Mouse (Mus musculus): Measurements from ENCODE around the gene Vnn3. TPM values are rescaled to one million over a fixed set of nuclear protein-coding genes. Genes with fewer than 3 reads are reported as not detected.

Vnn3 gene
- polyA plus RNA-seq (2017; shearing (Covaris generic)) = under 1 TPM in 1 of 2 experiments, not detected in 1; 0.17 TPM

DNA sequence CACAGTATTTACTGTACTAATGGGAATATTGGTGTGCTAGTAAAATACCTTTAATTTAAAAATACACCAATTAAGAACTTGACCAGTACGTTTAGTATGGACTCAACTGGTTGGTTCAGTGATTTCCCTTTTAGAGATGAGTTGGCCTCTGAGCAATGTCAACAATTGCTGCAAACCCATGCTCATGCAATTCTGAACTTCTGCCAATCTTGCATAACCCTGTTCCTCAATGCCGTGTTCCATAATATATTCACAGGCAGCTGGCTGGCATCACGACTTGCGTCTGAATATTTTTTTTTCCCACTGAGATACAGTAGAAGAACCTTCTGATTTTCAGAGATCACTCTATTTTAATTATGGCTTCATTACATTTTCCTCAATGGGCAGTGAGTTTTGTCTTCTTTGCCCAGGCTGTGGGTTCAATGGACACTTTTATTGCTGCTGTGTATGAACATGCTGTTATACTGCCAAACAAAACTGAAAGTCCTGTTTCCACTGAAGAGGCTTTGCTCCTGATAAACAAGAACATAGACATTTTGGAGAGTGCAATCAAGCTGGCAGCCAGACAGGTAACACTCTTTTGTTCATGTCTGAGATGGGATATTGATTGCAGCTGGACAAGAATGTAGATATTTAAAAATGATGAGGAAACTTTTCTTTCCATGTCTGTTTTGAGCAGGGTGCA, at the start of gene Vnn3:
Vnn3 (plus strand) TSS at position 235 of the 685 bp plus-strand sequence.
- ATAC-seq = no peak

- ATAC-seq = no peak
Observed at GRCm38 (mm10) chr10:23802911-23803310, 48.4 kb upstream of the Vnn3 start.

- ATAC-seq = no peak
Observed at GRCm38 (mm10) chr10:23804665-23805064, 46.6 kb upstream of the Vnn3 start.

DNA sequence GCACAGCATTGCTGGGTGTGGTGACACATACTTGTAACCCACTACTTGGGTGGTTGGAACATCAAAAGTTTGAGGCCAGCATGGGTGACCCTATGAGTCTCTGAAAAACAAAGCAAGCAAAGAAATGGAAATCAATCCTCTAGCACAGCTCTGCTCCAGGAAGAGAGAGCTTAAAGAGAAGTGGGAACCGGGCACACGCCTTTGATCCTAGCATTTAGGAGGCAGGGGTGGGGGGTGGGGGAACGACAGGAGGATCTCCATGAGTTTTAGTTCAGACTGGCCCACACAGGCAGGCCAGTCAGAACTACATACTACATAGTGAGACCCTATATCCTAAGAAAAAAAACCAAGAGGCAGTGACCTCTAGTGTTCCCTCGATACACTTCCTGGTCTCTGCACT, 45.1 kb upstream of the Vnn3 start:
- no peak for ATAC-seq

DNA sequence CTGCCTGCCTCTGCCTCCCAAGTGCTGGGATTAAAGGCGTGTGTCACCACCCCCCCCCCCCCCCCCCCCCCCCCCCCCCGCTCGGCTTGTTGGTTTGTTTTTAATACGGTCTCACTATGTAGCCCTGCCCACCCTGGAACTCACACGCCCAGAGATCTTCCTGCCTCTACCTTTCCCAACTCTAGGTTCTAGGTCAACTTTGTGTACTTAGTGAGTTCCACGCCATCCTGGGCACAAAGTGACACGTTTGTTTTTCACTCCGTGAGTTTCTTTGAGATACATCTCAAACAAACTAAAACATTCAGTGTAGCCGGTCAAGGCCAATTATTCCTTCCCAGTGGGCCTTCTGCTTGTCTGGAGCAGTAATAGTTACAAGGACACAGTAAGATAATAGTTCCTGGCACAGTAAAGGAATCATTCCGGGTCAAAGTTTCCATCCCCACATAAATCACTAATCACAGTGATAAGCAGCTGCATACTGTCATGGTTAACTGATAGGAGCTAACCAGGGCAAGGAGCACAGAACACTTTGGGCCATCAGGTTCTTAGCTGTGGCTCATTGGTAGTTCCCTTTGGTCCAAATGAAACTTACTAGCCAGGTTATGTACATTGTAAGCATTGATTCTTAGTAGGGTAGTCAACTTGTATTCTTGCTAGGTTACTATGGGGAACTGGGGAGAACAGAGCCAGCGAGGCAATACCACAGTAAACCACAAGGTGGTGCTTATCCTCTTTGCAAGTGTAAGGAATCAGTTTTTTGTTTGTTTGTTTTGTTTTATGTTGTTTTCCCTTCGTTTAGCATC, 39.4 kb upstream of the Vnn3 start:
- ATAC-seq = peak; percentile 80

DNA sequence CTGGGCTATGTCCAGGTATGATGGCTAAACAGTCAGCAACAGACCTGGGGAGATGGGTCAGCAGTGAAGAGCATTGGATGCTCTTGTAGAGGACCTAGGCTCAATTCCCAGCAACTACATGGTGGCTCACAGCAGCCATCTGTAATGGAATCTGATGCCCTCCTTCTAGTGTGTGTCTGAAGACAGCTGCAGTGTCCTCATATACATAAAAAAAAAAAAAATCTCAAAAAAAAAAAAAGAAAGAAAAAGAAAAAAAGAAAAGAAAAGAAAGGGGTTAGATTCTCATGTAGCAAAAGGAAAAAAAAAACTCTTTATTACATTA, 38.9 kb upstream of the Vnn3 start:
- ATAC-seq = no peak

GRCm38 (mm10) chr10:23812852-23813766, 38.2 kb upstream of the Vnn3 start:
- no peak for ATAC-seq

DNA sequence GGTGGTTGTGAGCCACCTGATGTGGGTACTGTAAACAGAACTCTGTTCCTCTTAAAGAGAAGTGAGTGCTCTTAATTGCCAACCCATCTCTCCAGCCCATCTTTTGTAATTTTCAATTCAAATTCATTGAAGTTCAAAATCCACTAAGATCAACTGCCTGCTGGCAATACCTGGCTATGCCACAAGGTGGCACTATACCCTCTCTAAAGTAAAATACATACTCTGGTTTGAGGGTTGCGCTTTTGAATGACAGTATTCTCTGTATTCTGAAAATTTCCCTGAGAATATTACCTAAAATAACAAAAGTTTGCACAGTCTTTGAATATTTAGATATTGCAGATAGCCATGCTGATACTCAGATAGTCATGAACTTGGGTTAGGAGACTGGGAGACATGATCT, 36.1 kb upstream of the Vnn3 start:
- peak; percentile 53 for ATAC-seq

DNA sequence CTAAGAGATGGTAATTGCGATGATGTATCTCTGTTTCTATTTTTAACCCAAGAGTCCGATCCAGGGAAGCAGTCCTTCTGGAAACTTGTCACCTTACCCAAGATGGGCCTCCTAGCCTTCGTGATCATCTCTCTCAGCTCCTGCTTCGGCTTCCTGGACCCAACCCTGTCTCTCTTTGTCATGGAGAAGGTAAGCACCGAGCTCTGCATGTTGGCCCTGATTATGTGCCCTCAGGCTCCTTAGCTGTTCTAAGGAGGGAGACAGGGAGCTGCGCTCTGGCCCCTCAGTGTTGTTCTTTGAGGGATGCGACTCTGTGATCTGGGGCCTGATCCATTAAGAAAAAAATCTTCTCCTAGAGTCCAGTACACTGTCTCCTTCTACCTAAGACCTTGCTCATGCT, 35.0 kb upstream of the Vnn3 start:
- ATAC-seq = no peak

DNA sequence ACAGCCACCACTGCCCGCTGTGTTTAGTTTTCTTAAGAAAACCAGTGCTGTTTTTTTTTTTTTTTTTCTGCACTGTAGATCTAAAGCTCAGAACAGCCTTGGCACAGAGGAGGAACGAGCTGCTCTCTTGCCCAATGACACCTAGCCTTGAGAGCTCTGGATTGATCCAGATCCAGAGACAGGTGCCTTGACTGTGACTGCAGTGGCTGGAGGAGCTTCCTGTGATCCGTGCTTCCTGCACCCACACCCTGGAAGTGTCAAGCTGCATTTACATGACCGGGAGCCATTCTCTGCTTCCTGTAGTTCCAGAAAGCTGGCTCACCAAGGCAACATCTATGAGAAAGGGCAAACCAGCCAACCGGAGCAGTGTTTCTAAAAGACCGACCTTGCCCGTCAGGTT, 24.7 kb upstream of the Vnn3 start:
- no peak for ATAC-seq

DNA sequence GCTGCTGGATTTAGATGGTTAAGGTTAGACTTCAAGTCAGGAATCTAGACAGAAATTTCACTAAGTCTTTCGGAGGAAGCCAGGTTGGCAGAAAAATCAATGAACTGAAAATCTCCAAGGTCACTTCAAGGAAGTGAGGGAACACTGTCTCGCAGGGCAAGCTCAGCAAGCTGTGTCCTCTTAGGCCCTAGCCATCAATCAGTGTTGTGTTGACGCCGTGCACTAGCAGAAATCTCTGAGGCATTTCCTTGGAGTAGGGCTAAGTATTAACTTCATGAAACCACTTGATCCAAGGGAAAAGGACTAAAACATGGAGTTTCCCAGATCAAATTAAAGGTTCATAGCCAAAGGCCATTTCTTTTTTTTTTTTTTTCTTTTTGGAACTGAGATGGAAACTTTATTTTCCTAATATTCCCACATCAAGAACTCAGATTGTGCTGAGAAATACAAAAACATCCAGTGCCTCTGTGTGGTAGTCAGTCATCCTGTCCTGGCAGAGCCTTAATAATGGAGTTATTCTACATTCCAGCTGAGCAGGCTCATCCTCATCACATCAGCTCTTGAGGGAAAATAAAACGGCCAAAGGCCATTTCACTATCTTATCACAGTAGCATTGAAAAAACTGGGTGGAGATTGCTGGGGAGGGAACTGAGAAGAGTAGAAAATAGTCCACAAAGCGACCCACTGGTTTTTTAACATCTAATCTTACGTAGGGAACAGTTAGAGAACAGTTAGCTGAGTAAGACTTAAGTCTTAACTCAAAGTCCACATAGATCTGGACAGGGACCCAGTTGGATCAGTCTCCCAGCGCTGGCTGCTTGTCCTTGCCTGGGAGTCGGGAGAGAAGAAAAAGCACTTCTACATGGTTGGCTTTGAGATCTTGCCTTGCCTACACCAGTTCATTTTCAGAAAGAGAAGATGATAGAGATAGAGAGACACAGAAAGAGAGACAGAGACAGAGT, 15.0 kb upstream of the Vnn3 start:
- no peak for ATAC-seq

DNA sequence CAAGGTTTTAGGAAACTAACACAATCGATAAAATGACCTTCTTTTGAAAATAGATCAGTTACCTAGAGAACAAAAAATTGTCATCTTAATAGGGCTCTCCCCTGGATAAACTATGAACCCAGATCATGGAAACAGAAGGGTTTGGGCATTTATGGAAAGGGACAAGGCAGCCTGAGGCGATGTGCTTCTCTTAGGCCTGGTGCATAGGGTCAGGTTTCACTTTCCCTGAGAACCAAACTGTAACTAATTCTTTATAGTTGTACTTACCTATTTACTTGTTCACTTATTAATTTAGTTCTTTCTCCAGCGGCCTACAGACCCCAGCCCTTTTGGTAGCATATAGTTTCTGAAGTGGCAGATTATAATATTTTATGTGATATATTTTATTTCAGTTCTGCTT, 14.1 kb upstream of the Vnn3 start:
- no peak for ATAC-seq

GRCm38 (mm10) chr10:23838910-23839309, 12.4 kb upstream of the Vnn3 start:
- ATAC-seq = no peak

GRCm38 (mm10) chr10:23839368-23839767, 11.9 kb upstream of the Vnn3 start:
- no peak for ATAC-seq

DNA sequence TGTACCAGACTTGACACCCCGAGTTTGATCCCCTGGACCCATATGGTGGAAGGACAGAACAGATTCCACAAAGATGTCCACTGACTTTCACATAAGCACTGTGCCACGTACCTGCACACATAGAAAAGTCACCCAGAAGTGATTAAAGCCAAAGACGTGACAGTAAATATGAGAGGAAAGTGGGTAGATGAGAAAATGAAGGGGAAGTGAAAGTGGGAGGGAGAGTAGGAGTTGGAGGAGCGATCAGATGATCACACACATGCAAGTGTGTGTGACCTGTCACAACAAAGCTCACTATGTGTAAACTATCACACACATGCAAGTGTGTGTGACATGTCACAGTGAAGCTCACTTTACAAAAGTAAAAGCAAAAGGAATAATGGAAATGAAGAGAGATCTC, 10.8 kb upstream of the Vnn3 start:
- no peak for ATAC-seq

DNA sequence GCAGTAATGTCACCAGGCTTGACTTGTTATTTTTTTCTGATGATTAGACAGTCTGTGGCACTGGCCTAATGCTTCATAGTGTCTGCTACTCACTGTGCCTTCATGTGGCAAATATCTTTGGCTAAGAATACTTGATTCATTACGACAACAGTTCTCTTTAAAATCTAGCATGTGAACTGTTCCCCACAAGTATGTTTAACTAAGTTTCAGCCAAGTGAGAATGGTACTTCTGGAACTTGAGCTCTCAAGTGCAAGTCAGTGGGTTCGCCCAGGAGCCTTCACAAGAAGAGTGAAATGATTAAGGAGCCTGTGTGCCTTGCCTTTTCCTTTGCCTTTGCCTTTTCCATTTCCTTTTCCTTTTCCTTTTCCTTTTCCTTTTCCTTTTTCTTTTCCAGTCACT, 834 bp downstream of the Vnn3 start:
- ATAC-seq = no peak

GRCm38 (mm10) chr10:23864362-23865312, 13.4 kb downstream of the Vnn3 start:
- no peak for ATAC-seq

DNA sequence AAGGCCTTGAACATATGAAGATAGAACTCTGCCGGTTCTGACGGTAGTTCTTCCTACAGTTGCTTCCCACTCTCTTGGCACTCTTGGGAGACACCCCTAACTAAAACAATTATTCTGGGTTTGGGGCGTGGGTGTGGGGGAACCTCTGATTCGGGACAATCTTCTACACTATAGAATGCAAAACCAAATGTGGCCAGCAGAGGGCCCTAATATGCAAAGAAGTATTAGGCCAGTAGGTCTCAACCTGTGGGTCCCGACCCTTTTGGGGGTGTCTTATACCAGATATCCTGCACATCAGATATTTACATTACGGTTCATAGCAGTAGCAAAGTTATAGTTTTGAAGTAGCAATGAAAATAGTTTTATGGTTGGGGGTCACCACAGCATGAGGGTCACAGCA, 29.4 kb downstream of the Vnn3 start:
- no peak for ATAC-seq

DNA sequence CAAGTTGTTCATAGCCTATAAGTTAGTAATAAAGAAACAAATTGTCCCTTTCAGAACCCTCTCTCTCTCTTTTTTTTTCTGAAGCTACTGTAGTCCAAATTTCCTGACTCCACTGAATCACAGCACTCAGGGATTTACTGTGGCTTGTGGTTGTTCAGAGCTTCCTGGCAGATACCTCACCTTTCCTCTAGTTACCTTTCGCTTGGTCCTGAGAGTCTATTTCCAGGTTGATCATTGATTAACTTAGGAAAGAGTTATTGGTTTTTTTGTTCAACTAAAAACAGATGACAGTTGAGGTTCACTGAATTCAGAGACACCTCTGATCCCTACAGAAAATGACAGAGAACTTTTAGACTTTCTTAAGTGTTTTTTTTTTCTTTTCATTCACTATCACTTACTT, 33.6 kb downstream of the Vnn3 start:
- no peak for ATAC-seq

DNA sequence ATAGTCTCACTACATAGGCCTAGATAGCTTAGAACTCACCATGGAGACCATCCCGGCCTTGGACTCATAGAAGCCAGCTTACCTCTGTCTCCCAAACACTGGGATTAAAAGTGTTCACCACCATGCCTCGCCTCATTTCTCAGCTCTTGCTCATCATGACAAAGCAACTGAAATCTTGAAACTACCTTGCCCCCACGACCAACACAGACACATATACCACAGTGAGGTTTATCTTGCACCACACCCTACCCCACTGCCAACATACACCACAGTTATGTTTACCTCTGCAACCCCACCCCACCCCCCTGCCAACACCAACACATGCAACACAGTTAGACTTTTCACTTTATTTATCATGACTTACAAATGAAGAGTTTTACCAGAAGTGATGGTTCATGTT, 34.8 kb downstream of the Vnn3 start:
- ATAC-seq = no peak

DNA sequence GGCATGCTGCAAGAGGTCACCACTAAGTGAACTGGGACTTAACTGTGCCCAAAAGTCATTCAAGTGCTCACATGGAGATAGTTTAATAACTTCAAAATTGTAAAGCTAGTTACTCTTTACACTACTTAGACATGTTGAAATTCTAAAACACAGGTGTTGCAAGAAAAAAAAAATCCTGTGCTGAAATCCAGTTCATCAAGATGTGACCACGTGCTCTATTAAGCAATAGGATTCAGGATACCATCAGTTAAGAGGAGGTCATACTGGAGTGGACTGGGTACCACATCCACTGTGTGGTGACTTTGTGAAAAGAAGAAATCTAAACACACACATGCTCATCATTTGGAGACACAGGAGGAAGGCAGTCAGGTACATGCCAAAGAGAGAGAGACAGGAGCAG, 41.7 kb downstream of the Vnn3 start:
- no peak for ATAC-seq
